Mouse (Mus musculus) limb, embryonic 15.5 days (tissue): Measurements from ENCODE around the gene Tbx4. TPM values are rescaled to one million over a fixed set of nuclear protein-coding genes. Genes with fewer than 3 reads are reported as not detected.
A peak's percentile ranks its signal among the peaks of the same experiment; 100 is the strongest.

Experiments
- ATAC-seq: fragments of 200-750 bp; cut with Nextera tagmentation; 2 replicates; pipeline ENCODE4 v1.8.0; 2017; ENCODE audit warnings: low read depth, moderate TSS enrichment; ENCODE audit not compliant: insufficient number of reproducible peaks, low FRiP score, low TSS enrichment
- H3K27ac ChIP-seq: fragments of 300-500 bp; sonication (generic); 2 replicates; pipeline ENCODE4 v1.5.1; 2015; ENCODE audit warnings: moderate library complexity, mild to moderate bottlenecking, inconsistent platforms
- H3K27me3 ChIP-seq: fragments of 300-500 bp; sonication (generic); 2 replicates; pipeline ENCODE4 v1.6.1; 2015; ENCODE audit warnings: inconsistent platforms
- H3K36me3 ChIP-seq: fragments of 300-500 bp; sonication (generic); 2 replicates; pipeline ENCODE4 v1.6.1; 2015; ENCODE audit warnings: inconsistent platforms
- H3K4me1 ChIP-seq: fragments of 300-500 bp; sonication (generic); 2 replicates; pipeline ENCODE4 v1.6.1; 2015; ENCODE audit warnings: inconsistent platforms
- H3K4me2 ChIP-seq: fragments of 300-500 bp; sonication (generic); 2 replicates; pipeline ENCODE4 v1.6.1; 2015; ENCODE audit warnings: mild to moderate bottlenecking, inconsistent platforms
- H3K4me3 ChIP-seq: fragments of 300-500 bp; sonication (generic); 2 replicates; pipeline ENCODE4 v1.5.1; 2015; ENCODE audit warnings: mild to moderate bottlenecking, inconsistent platforms
- H3K9ac ChIP-seq: fragments of 300-500 bp; sonication (generic); 2 replicates; pipeline ENCODE4 v1.6.1; 2015; ENCODE audit warnings: inconsistent platforms
- H3K9me3 ChIP-seq: fragments of 300-500 bp; sonication (generic); 2 replicates; pipeline ENCODE4 v1.6.1; 2016; ENCODE audit warnings: inconsistent platforms
- WGBS: fragments of 180-500 bp; shearing (Covaris S2); methylation state at CpG from one replicate; pipeline ENCODE4 v1.1.7; 2015; 5-methylcytosine and 5-hydroxymethylcytosine counted together
- polyA plus RNA-seq: library from polyadenylated mRNA; unstranded; fragments of >200 nt; fragmentation: Nextera tagmentation; extraction: Ambion mirVana; gene quantifications from 2 replicates; pipeline ENCODE4 v1.2.1, GENCODE M21; 2015

Gene Tbx4
- polyA plus RNA-seq: 14.9 and 21.9 TPM in 2 replicates

GRCm38 (mm10) chr11:85885665-85886428 is at the start of gene Tbx4:
Tbx4 (plus strand) TSS chr11:85886422.
- Histone ChIP-seq H3K9me3 (no peaks in the 10 kb centered on the region), H3K4me2 (peak within 1 kb of the TSS; percentile 36), H3K36me3 (no peaks in the 10 kb centered on the region), H3K4me1 (peaks cover 29% of the 10 kb centered on the region), H3K27ac (peak within 1 kb of the TSS; percentile 79), H3K27me3 (peaks cover 53% of the 10 kb centered on the region), H3K4me3 (peak within 1 kb of the TSS; percentile 49), H3K9ac (peak within 1 kb of the TSS; percentile 51)
- ATAC-seq: peak; percentile 40
- WGBS: 24% methylated on average over 22 of the region's 28 CpGs

- Histone ChIP-seq H3K9ac (peak overlapping the region; percentile 11; the same call in 1 of the 2 replicates), H3K4me2 (peak overlapping the region; percentile 50), H3K36me3 (no peaks in the 10 kb centered on the region), H3K27ac (peak overlapping the region; percentile 29; the same call in 1 of the 2 replicates), H3K27me3 (peaks cover 86% of the 10 kb centered on the region), H3K4me1 (peaks cover 55% of the 10 kb centered on the region), H3K4me3 (peak overlapping the region; percentile 63), H3K9me3 (no peaks in the 10 kb centered on the region)
- 12% methylated on average over 32 of the region's 32 CpGs for WGBS
- no peak for ATAC-seq
Measured at GRCm38 (mm10) chr11:85836523-85837290, 49.5 kb upstream of the Tbx4 start.

GRCm38 (mm10) chr11:85837291-85837647 is 49.0 kb upstream of the Tbx4 start:
- Histone ChIP-seq H3K4me2 (peak overlapping the region; percentile 50), H3K36me3 (no peaks in the 10 kb centered on the region), H3K27ac (peak overlapping the region; percentile 29; the same call in 1 of the 2 replicates), H3K9me3 (no peaks in the 10 kb centered on the region), H3K9ac (peak overlapping the region; percentile 11; the same call in 1 of the 2 replicates), H3K4me3 (peak overlapping the region; percentile 63), H3K4me1 (peaks cover 55% of the 10 kb centered on the region), H3K27me3 (peaks cover 80% of the 10 kb centered on the region)
- ATAC-seq: no peak
- 5% methylated on average over 18 of the region's 18 CpGs for WGBS

- Histone ChIP-seq H3K9me3 (no peaks in the 10 kb centered on the region), H3K4me1 (peaks cover 54% of the 10 kb centered on the region), H3K4me3 (peak overlapping the region; percentile 63), H3K27me3 (peaks cover 82% of the 10 kb centered on the region), H3K36me3 (no peaks in the 10 kb centered on the region), H3K9ac (peak overlapping the region; percentile 35), H3K27ac (peak overlapping the region; percentile 43; the same call in 1 of the 2 replicates), H3K4me2 (peak overlapping the region; percentile 50)
- no peak for ATAC-seq
- WGBS: 2% methylated on average over 51 of the region's 67 CpGs
Measured at GRCm38 (mm10) chr11:85837648-85838423, 48.4 kb upstream of the Tbx4 start.

- 26% methylated on average over 20 of the region's 20 CpGs for WGBS
- Histone ChIP-seq H3K9me3 (no peaks in the 10 kb centered on the region), H3K36me3 (no peaks in the 10 kb centered on the region), H3K4me1 (peaks cover 55% of the 10 kb centered on the region), H3K27me3 (peaks cover 83% of the 10 kb centered on the region), H3K27ac (peak overlapping the region; percentile 43; the same call in 1 of the 2 replicates), H3K4me2 (peak overlapping the region; percentile 50), H3K9ac (peak overlapping the region; percentile 35), H3K4me3 (peak overlapping the region; percentile 63)
- no peak for ATAC-seq
Measured at GRCm38 (mm10) chr11:85838424-85839257, 47.6 kb upstream of the Tbx4 start.

- no peaks in the 10 kb centered on the region for H3K9me3 ChIP-seq
- no peak for ATAC-seq
- H3K4me3 ChIP-seq: peak overlapping the region; percentile 63
- no peak overlapping the region for H3K9ac ChIP-seq
- H3K27me3 ChIP-seq: peaks cover 75% of the 10 kb centered on the region
- no peaks in the 10 kb centered on the region for H3K36me3 ChIP-seq
- H3K4me1 ChIP-seq: peaks cover 59% of the 10 kb centered on the region
- H3K4me2 ChIP-seq: peak overlapping the region; percentile 33
- 47% methylated on average over 7 of the region's 7 CpGs for WGBS
- peak overlapping the region; percentile 17; the same call in 1 of the 2 replicates for H3K27ac ChIP-seq
Measured at GRCm38 (mm10) chr11:85839258-85840030, 46.8 kb upstream of the Tbx4 start.

- Histone ChIP-seq H3K4me1 (peaks cover 65% of the 10 kb centered on the region), H3K4me2 (peak overlapping the region; percentile 33), H3K27ac (peak overlapping the region; percentile 29; the same call in 1 of the 2 replicates), H3K36me3 (no peaks in the 10 kb centered on the region), H3K9ac (no peak overlapping the region), H3K4me3 (peak overlapping the region; percentile 63), H3K27me3 (peaks cover 72% of the 10 kb centered on the region), H3K9me3 (no peaks in the 10 kb centered on the region)
- 20% methylated on average over 27 of the region's 27 CpGs for WGBS
- ATAC-seq: no peak
Measured at GRCm38 (mm10) chr11:85840031-85840802, 46.0 kb upstream of the Tbx4 start.

- peak overlapping the region; percentile 29; the same call in 1 of the 2 replicates for H3K27ac ChIP-seq
- peak overlapping the region; percentile 63 for H3K4me3 ChIP-seq
- H3K9ac ChIP-seq: no peak overlapping the region
- peaks cover 73% of the 10 kb centered on the region for H3K27me3 ChIP-seq
- WGBS: 8% methylated on average over 21 of the region's 21 CpGs
- H3K4me2 ChIP-seq: peak overlapping the region; percentile 33
- ATAC-seq: no peak
- H3K36me3 ChIP-seq: no peaks in the 10 kb centered on the region
- no peaks in the 10 kb centered on the region for H3K9me3 ChIP-seq
- peaks cover 63% of the 10 kb centered on the region for H3K4me1 ChIP-seq
Measured at GRCm38 (mm10) chr11:85840803-85841145, 45.4 kb upstream of the Tbx4 start.

- H3K27me3 ChIP-seq: peaks cover 71% of the 10 kb centered on the region
- no peak overlapping the region for H3K27ac ChIP-seq
- peak overlapping the region; percentile 63 for H3K4me3 ChIP-seq
- 18% methylated on average over 8 of the region's 8 CpGs for WGBS
- peak overlapping the region; percentile 26; the same call in 1 of the 2 replicates for H3K4me2 ChIP-seq
- H3K36me3 ChIP-seq: no peaks in the 10 kb centered on the region
- H3K4me1 ChIP-seq: peaks cover 58% of the 10 kb centered on the region
- ATAC-seq: no peak
- H3K9me3 ChIP-seq: no peaks in the 10 kb centered on the region
- H3K9ac ChIP-seq: no peak overlapping the region
Measured at GRCm38 (mm10) chr11:85841211-85841681, 45.0 kb upstream of the Tbx4 start.
